Mouse (Mus musculus): ENCODE data around the gene Myo5c.

The Myo5c gene

GRCm38 (mm10) chr9:75319365-75319764 is 87.5 kb downstream of the Myo5c start:
- no peak for DNase-seq (ENCODE audit: low spot score in 2 of 2)

GRCm38 (mm10) chr9:75322099-75322885 is 90.5 kb downstream of the Myo5c start:
- no peak for DNase-seq (ENCODE audit: low spot score in 2 of 2)

GRCm38 (mm10) chr9:75328047-75328446 is 96.2 kb downstream of the Myo5c start:
- no peak for DNase-seq (ENCODE audit: low spot score in 2 of 2)

- DNase-seq (ENCODE audit: low spot score in 2 of 2), result no peak
Observed at GRCm38 (mm10) chr9:75330821-75331220, 99.0 kb downstream of the Myo5c start.

- DNase-seq (ENCODE audit: low spot score in 2 of 2), result no peak
Observed at GRCm38 (mm10) chr9:75334440-75334839, 102.6 kb downstream of the Myo5c start.

GRCm38 (mm10) chr9:75338016-75338415 is 106.2 kb downstream of the Myo5c start:
- DNase-seq (ENCODE audit: low spot score in 2 of 2), result peak; percentile 30 to 36

- DNase-seq (ENCODE audit: low spot score in 2 of 2), result no peak
Observed at GRCm38 (mm10) chr9:75342433-75342832, 110.6 kb downstream of the Myo5c start.

GRCm38 (mm10) chr9:75347458-75347857 is 115.6 kb downstream of the Myo5c start, which contains the start of gene Bcl2l10:
Gene Bcl2l10, plus strand, starts transcription at chr9:75347758.
- no peak for DNase-seq (ENCODE audit: low spot score in 2 of 2)

- no peak for DNase-seq (ENCODE audit: low spot score in 2 of 2)
Observed at GRCm38 (mm10) chr9:75348066-75348465, 116.2 kb downstream of the Myo5c start.

GRCm38 (mm10) chr9:75348641-75349040 is 116.8 kb downstream of the Myo5c start:
- DNase-seq (ENCODE audit: low spot score in 2 of 2), result no peak

- DNase-seq (ENCODE audit: low spot score in 2 of 2), result no peak
Observed at GRCm38 (mm10) chr9:75353094-75353493, 121.3 kb downstream of the Myo5c start.
